Mouse (Mus musculus): Measurements from ENCODE around the gene Arntl.

DNA sequence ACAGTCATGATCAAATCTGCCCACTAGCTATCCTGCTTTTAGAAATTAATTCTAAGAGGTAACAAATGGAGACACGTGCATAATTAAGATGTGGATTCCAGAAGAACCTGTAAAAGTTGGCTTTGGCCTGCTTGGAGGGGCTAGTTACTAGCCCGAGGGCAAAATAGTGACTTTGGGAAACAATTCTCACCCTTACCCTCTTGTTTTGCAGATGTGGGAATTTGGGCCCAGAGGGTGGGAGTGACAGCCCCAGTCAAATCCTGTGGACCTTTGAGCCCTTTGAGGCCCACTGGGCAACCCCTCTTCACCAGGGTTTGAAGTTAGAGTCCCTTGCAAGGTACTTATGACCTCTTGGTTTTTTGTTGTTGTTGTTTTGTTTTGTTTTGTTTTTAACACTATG is 72.0 kb downstream of the Arntl start:
- TF ChIP-seq CTCF (IDR thresholded peaks at IDR 0.05; ENCODE audit: control insufficient read depth, insufficient read depth, low read length) (no peak), POLR2A (IDR thresholded peaks at IDR 0.05; ENCODE audit: borderline replicate concordance, control insufficient read depth, low read depth, low read length) (no peak)

Measured in bone marrow, adult 2 months (tissue).